Mouse (Mus musculus) T-helper 17 cell (primary cell): Measurements from ENCODE around the gene Olfr1185-ps1.
"Not testable (repeated sequence)": the region's sequence is repeated elsewhere in the genome, so short reads cannot be mapped to it uniquely, and the experiment has no call there.

Source experiments
- in situ Hi-C, 2 experiments: fragments of 300-600 bp; cut with MboI, MseI; formaldehyde crosslinking; loops; 1 replicate in 1 of 2; 2 replicates in 1 of 2; pipeline ENCODE4 v1.15.1; 2025; ENCODE audit warnings: high pct_unique_total_duplicates in 2 of 2

The Olfr1185-ps1 gene

DNA sequence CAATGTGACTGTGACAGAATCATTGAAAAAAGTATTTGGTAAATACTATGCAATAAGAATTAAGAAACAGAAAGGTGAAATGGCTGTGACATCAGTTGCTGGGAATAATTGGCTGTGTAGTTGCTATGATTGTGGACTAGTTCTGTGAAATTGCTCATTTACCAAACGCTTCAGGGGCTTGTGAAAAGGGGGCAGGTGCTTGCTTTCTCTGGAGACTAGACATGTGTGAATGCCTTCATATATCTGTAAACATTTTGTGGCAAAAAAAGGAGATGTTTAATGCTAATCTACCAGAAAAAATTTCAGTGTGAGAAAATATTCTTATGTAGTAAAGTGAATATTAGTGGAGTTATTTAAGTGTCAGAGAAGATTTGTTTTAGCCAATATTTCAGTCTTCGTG is at the start of gene Olfr1185-ps1:
Olfr1185-ps1 (plus strand) TSS at position 301 of the 400 bp plus-strand sequence.
- in situ Hi-C loops = no loop called here

- in situ Hi-C loops = no loop called here
These were observed 44.1 kb upstream of the Olfr1185-ps1 start, which contains the start of gene Gm13757 for GRCm38 (mm10) chr2:88449031-88449430. TSS of gene Gm13757 (minus strand) at chr2:88449131.

GRCm38 (mm10) chr2:88454567-88454966 is 38.6 kb upstream of the Olfr1185-ps1 start, which contains the start of gene Olfr1183:
TSS of gene Olfr1183 (plus strand) at chr2:88454867.
- in situ Hi-C loops = not testable (repeated sequence)

- in situ Hi-C loops = no loop called here
These were observed 9.8 kb upstream of the Olfr1185-ps1 start, which contains the start of gene Olfr1184 for GRCm38 (mm10) chr2:88483298-88483697. TSS of gene Olfr1184 (plus strand) at chr2:88483598.

DNA sequence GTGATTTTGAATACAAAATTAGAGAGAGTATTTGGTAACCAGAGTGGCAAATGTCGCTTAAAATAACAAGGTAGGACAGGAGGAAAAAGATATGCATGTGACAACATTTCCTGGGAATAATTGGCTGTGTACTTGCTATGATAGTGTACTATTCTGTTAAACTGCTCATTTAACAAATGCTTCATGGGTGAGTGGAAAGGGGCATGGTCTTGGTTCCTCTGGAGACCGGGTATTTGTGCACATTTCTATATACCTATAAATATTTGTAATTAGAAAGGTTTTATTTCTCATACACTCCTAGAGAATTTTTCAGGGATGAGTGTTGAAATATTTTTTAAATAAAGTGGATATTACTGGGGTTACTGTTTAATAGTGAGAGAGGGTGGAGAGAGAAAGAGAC is 25.1 kb downstream of the Olfr1185-ps1 start, which contains the start of gene Olfr1186:
Olfr1186 (plus strand) TSS at position 301 of the 400 bp plus-strand sequence.
- in situ Hi-C loops = no loop called here

DNA sequence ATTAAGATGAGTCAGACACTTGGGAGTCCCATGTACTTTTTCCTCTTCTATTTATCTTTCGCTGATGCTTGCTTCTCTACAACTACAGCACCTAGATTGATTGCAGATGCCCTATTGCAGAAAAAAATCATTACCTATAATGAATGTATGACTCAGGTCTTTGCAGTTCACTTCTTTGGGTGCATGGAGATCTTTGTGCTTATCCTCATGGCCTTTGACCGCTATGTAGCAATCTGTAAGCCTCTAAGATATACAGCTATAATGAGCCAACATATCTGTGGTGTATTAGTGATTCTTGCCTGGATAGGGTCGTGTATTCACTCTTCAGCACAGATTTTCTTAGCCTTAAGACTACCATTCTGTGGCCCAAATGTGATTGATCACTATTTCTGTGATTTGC is 32.6 kb downstream of the Olfr1185-ps1 start:
- in situ Hi-C loops = no loop called here
